ENCODE assay signal across 10 mouse cellular contexts in the genomic region with DNA sequence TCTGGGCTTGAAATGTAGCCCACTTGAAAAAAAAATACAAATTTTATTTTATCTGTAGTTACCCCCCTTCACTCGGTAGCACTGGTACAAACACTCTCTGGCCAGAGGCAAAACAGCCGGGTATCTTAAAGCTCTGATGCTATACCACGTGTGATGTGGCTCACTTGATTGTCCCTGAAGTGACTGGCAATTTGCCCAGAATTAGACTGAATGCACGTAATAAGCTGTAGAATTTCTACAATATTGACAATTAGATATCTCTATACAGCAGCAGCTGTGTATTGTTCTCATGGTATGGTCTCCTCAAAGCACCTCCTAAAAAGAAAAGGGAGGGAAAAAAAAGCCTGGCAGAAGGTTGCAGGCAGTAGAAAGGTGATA.
DNase-seq lines count a peak whose midpoint lies in the region; ATAC-seq lines count a peak whose summit lies in the region.
"Had no signal": no experiment of that assay in that cellular context is flagged by ENCODE, and none has a peak within 500 bp of the region (broad histone marks: within the 10 kb centered on the region; RNA-seq: fewer than 3 reads in every experiment).

No protein-coding gene starts in this region.

- no peak overlapping the region for H3K4me2 ChIP-seq in limb, embryonic 13.5 days (replicated peaks)
- H3K4me2 ChIP-seq in embryonic facial prominence, embryonic 14.5 days (ENCODE audit: low read depth, low read length) = no peak overlapping the region
- H3K4me2 ChIP-seq in hindbrain, embryonic 15.5 days = no peak overlapping the region
- no peak overlapping the region for H3K4me2 ChIP-seq in neural tube, embryonic 13.5 days
- H3K4me2 ChIP-seq in kidney, embryonic 15.5 days = no peak overlapping the region
- H3K4me2 ChIP-seq in liver, embryonic 11.5 days = no peak overlapping the region

- no peaks in the 10 kb centered on the region for H3K9me3 ChIP-seq in limb, embryonic 13.5 days
- H3K9me3 ChIP-seq in limb, embryonic 10.5 days (replicated peaks) = no peaks in the 10 kb centered on the region
- H3K9me3 ChIP-seq in embryonic facial prominence, embryonic 14.5 days (ENCODE audit: control insufficient read depth, low read length) = no peaks in the 10 kb centered on the region
- no peaks in the 10 kb centered on the region for H3K9me3 ChIP-seq in hindbrain, embryonic 15.5 days
- H3K9me3 ChIP-seq in neural tube, embryonic 13.5 days = no peaks in the 10 kb centered on the region
- H3K9me3 ChIP-seq in kidney, embryonic 15.5 days (replicated peaks) = no peaks in the 10 kb centered on the region
- no peaks in the 10 kb centered on the region for H3K9me3 ChIP-seq in liver, embryonic 11.5 days (ENCODE audit: control insufficient read depth, low read length)

- 0 out of 2 replicates have a peak, but pooled peaks cover 6% of the 10 kb centered on the region for H3K4me1 ChIP-seq in limb, embryonic 13.5 days
- no peaks in the 10 kb centered on the region for H3K4me1 ChIP-seq in limb, embryonic 10.5 days
- no peaks in the 10 kb centered on the region for H3K4me1 ChIP-seq in embryonic facial prominence, embryonic 14.5 days (ENCODE audit: control insufficient read depth, insufficient read depth, low read length)
- peaks cover 8% of the 10 kb centered on the region for H3K4me1 ChIP-seq in hindbrain, embryonic 15.5 days (replicated peaks)
- peaks cover 22% of the 10 kb centered on the region for H3K4me1 ChIP-seq in neural tube, embryonic 13.5 days (replicated peaks)
- no peaks in the 10 kb centered on the region for H3K4me1 ChIP-seq in kidney, embryonic 15.5 days
- H3K4me1 ChIP-seq in liver, embryonic 11.5 days (replicated peaks; ENCODE audit: control insufficient read depth, insufficient read depth, low read length) = no peaks in the 10 kb centered on the region

- DNase-seq in limb, embryonic 10.5 days (ENCODE audit: low spot score) = no peak
- DNase-seq in embryonic facial prominence, embryonic 14.5 days (ENCODE audit: low spot score) = peak; percentile 74
- DNase-seq in liver, embryonic 11.5 days (ENCODE audit: low spot score) = no peak
- DNase-seq in left cerebral cortex, postnatal 4 days = no peak
- DNase-seq: embryo, embryonic 11 days; lung, adult 18-20 months had no signal

- peak; percentile 44; the same call in 1 of the 2 replicates for ATAC-seq in limb, embryonic 13.5 days (ENCODE audit: low FRiP score, low read depth)
- ATAC-seq in embryonic facial prominence, embryonic 14.5 days (ENCODE audit: low read depth) = peak; percentile 85
- peak; percentile 74; the same call in 1 of the 2 replicates for ATAC-seq in hindbrain, embryonic 15.5 days (ENCODE audit: low FRiP score, low read depth)
- peak; percentile 81 for ATAC-seq in neural tube, embryonic 13.5 days (ENCODE audit: low read depth)
- ATAC-seq in kidney, embryonic 15.5 days (replicated peaks; ENCODE audit: low FRiP score) = no peak
- ATAC-seq in liver, embryonic 11.5 days (replicated peaks; ENCODE audit: low FRiP score) = no peak

- H3K36me3 ChIP-seq in limb, embryonic 13.5 days = no peaks in the 10 kb centered on the region
- H3K36me3 ChIP-seq in limb, embryonic 10.5 days = no peaks in the 10 kb centered on the region
- H3K36me3 ChIP-seq in embryonic facial prominence, embryonic 14.5 days (ENCODE audit: control insufficient read depth, insufficient read depth, low read length) = no peaks in the 10 kb centered on the region
- H3K36me3 ChIP-seq in hindbrain, embryonic 15.5 days = no peaks in the 10 kb centered on the region
- H3K36me3 ChIP-seq in neural tube, embryonic 13.5 days = no peaks in the 10 kb centered on the region
- no peaks in the 10 kb centered on the region for H3K36me3 ChIP-seq in kidney, embryonic 15.5 days
- no peaks in the 10 kb centered on the region for H3K36me3 ChIP-seq in liver, embryonic 11.5 days (ENCODE audit: control insufficient read depth, insufficient read depth, low read length)

- intact Hi-C loops in left cerebral cortex, postnatal 4 days (cut with DNase I) = no loop called here

- 16% methylated on average over 4 of the region's 4 CpGs for WGBS in limb, embryonic 13.5 days
- 71% methylated on average over 4 of the region's 4 CpGs for WGBS in limb, embryonic 10.5 days
- WGBS in embryonic facial prominence, embryonic 14.5 days = 13% methylated on average over 4 of the region's 4 CpGs
- 15% methylated on average over 4 of the region's 4 CpGs for WGBS in hindbrain, embryonic 15.5 days
- WGBS in neural tube, embryonic 13.5 days = 15% methylated on average over 4 of the region's 4 CpGs
- WGBS in kidney, embryonic 15.5 days = 43% methylated on average over 4 of the region's 4 CpGs
- WGBS in liver, embryonic 11.5 days = 67% methylated on average over 4 of the region's 4 CpGs

- no peak overlapping the region for H3K27ac ChIP-seq in limb, embryonic 13.5 days
- no peak overlapping the region for H3K27ac ChIP-seq in limb, embryonic 10.5 days
- no peak overlapping the region for H3K27ac ChIP-seq in embryonic facial prominence, embryonic 14.5 days (replicated peaks; ENCODE audit: low read depth, low read length)
- 0 out of 2 replicates have a peak overlapping the region, but pooled peaks have one; percentile 25 for H3K27ac ChIP-seq in hindbrain, embryonic 15.5 days (replicated peaks)
- peak overlapping the region; percentile 54 for H3K27ac ChIP-seq in neural tube, embryonic 13.5 days (replicated peaks)
- H3K27ac ChIP-seq in kidney, embryonic 15.5 days = no peak overlapping the region
- H3K27ac ChIP-seq in liver, embryonic 11.5 days (ENCODE audit: low read depth, low read length) = no peak overlapping the region

- no peak overlapping the region for H3K4me3 ChIP-seq in limb, embryonic 13.5 days
- no peak overlapping the region for H3K4me3 ChIP-seq in limb, embryonic 10.5 days
- no peak overlapping the region for H3K4me3 ChIP-seq in embryonic facial prominence, embryonic 14.5 days (ENCODE audit: low read depth, low read length)
- H3K4me3 ChIP-seq in hindbrain, embryonic 15.5 days = no peak overlapping the region
- no peak overlapping the region for H3K4me3 ChIP-seq in neural tube, embryonic 13.5 days
- no peak overlapping the region for H3K4me3 ChIP-seq in kidney, embryonic 15.5 days (replicated peaks)
- H3K4me3 ChIP-seq in liver, embryonic 11.5 days (ENCODE audit: low read depth, low read length) = no peak overlapping the region

- no peak overlapping the region for H3K9ac ChIP-seq in limb, embryonic 13.5 days
- H3K9ac ChIP-seq in embryonic facial prominence, embryonic 14.5 days (ENCODE audit: low read depth, low read length) = no peak overlapping the region
- no peak overlapping the region for H3K9ac ChIP-seq in hindbrain, embryonic 15.5 days
- no peak overlapping the region for H3K9ac ChIP-seq in neural tube, embryonic 13.5 days
- H3K9ac ChIP-seq in kidney, embryonic 15.5 days = no peak overlapping the region
- H3K9ac ChIP-seq in liver, embryonic 11.5 days (ENCODE audit: low read depth, low read length) = no peak overlapping the region

- no peaks in the 10 kb centered on the region for H3K27me3 ChIP-seq in limb, embryonic 13.5 days
- no peaks in the 10 kb centered on the region for H3K27me3 ChIP-seq in limb, embryonic 10.5 days (ENCODE audit: low read depth, poor library complexity, severe bottlenecking)
- H3K27me3 ChIP-seq in embryonic facial prominence, embryonic 14.5 days (replicated peaks; ENCODE audit: control insufficient read depth, insufficient read depth, low read length) = no peaks in the 10 kb centered on the region
- no peaks in the 10 kb centered on the region for H3K27me3 ChIP-seq in hindbrain, embryonic 15.5 days
- no peaks in the 10 kb centered on the region for H3K27me3 ChIP-seq in neural tube, embryonic 13.5 days
- H3K27me3 ChIP-seq in kidney, embryonic 15.5 days = no peaks in the 10 kb centered on the region
- no peaks in the 10 kb centered on the region for H3K27me3 ChIP-seq in liver, embryonic 11.5 days (replicated peaks; ENCODE audit: control insufficient read depth, insufficient read depth, low read length)

Comparison
In these comparisons a context has a peak if more than half of its experiments do, and no peak if none do; other contexts are left out.
1. ATAC-seq: peak in limb, embryonic 13.5 days (single experiment), embryonic facial prominence, embryonic 14.5 days (single experiment), hindbrain, embryonic 15.5 days (single experiment) and neural tube, embryonic 13.5 days (single experiment); none in kidney, embryonic 15.5 days (single experiment) and liver, embryonic 11.5 days (single experiment).
2. H3K27ac ChIP-seq: peak in hindbrain, embryonic 15.5 days (single experiment) and neural tube, embryonic 13.5 days (single experiment); none in limb, embryonic 13.5 days (single experiment), limb, embryonic 10.5 days (single experiment), embryonic facial prominence, embryonic 14.5 days (single experiment), kidney, embryonic 15.5 days (single experiment) and liver, embryonic 11.5 days (single experiment).